Comparison of ENCODE assay signal across 8 mouse cellular contexts in genomic region chr14:45319237-45319610, GRCm38 (mm10). TPM values are rescaled to one million over a fixed set of nuclear protein-coding genes. Genes with fewer than 3 reads are reported as not detected.
A peak's percentile ranks its signal among the peaks of the same experiment; 100 is the strongest.
DNase-seq lines count a peak whose midpoint lies in the region; ATAC-seq and TF ChIP-seq lines count a peak whose summit lies in the region.

No protein-coding gene starts in this region.

- no peaks in the 10 kb centered on the region for H3K27me3 ChIP-seq in heart, embryonic 15.5 days
- no peaks in the 10 kb centered on the region for H3K27me3 ChIP-seq in hindbrain, embryonic 12.5 days
- no peaks in the 10 kb centered on the region for H3K27me3 ChIP-seq in midbrain, embryonic 11.5 days (ENCODE audit: control insufficient read depth, insufficient read depth, low read length)

- H3K4me1 ChIP-seq in heart, embryonic 15.5 days (replicated peaks): peaks cover 28% of the 10 kb centered on the region
- peaks cover 8% of the 10 kb centered on the region; the same call in 1 of the 2 replicates for H3K4me1 ChIP-seq in hindbrain, embryonic 12.5 days
- peaks cover 6% of the 10 kb centered on the region for H3K4me1 ChIP-seq in midbrain, embryonic 11.5 days (ENCODE audit: control insufficient read depth, insufficient read depth, low read length)

- TF ChIP-seq CTCF in brain, embryonic 14.5 days (IDR thresholded peaks at IDR 0.05; ENCODE audit: borderline replicate concordance, extremely low read depth, insufficient read depth, insufficient read length): no peak

- peak overlapping the region; percentile 71; the same call in 1 of the 2 replicates for H3K4me2 ChIP-seq in heart, embryonic 15.5 days
- peak overlapping the region; percentile 60 for H3K4me2 ChIP-seq in hindbrain, embryonic 12.5 days (replicated peaks)
- H3K4me2 ChIP-seq in midbrain, embryonic 11.5 days: peak overlapping the region; percentile 82; the same call in 1 of the 2 replicates

- no peak for TF ChIP-seq POLR2A in brain, embryonic 14.5 days (IDR thresholded peaks at IDR 0.05; ENCODE audit: borderline replicate concordance, extremely low read depth, insufficient read depth, insufficient read length, poor library complexity, severe bottlenecking)

- no peak overlapping the region for H3K9ac ChIP-seq in heart, embryonic 15.5 days
- no peak overlapping the region for H3K9ac ChIP-seq in hindbrain, embryonic 12.5 days
- no peak overlapping the region; the same call in 1 of the 2 replicates for H3K9ac ChIP-seq in midbrain, embryonic 11.5 days (ENCODE audit: low read length)

- H3K27ac ChIP-seq in heart, embryonic 15.5 days: peak overlapping the region; percentile 97
- H3K27ac ChIP-seq in hindbrain, embryonic 12.5 days: no peak overlapping the region
- H3K27ac ChIP-seq in midbrain, embryonic 11.5 days (ENCODE audit: low read depth, low read length): no peak overlapping the region

- intact Hi-C loops in left cerebral cortex, postnatal 36 days (cut with DNase I): no loop called here
- intact Hi-C loops in left cerebral cortex, postnatal 25 days (cut with DNase I): loop anchor here (5.0 kb wide), 1 partner anchor 102 kb away; the partner anchor contains the start of gene Gpr137c

- no peaks in the 10 kb centered on the region for H3K36me3 ChIP-seq in heart, embryonic 15.5 days
- no peaks in the 10 kb centered on the region for H3K36me3 ChIP-seq in hindbrain, embryonic 12.5 days
- no peaks in the 10 kb centered on the region for H3K36me3 ChIP-seq in midbrain, embryonic 11.5 days (ENCODE audit: control insufficient read depth, insufficient read depth, low read length)

- WGBS in heart, embryonic 15.5 days: 56% methylated on average over 3 of the region's 3 CpGs
- 65% methylated on average over 3 of the region's 3 CpGs for WGBS in hindbrain, embryonic 12.5 days
- WGBS in midbrain, embryonic 11.5 days: 65% methylated on average over 3 of the region's 3 CpGs

- no peaks in the 10 kb centered on the region for H3K9me3 ChIP-seq in heart, embryonic 15.5 days (replicated peaks)
- no peaks in the 10 kb centered on the region for H3K9me3 ChIP-seq in hindbrain, embryonic 12.5 days (replicated peaks)
- no peaks in the 10 kb centered on the region for H3K9me3 ChIP-seq in midbrain, embryonic 11.5 days (ENCODE audit: control insufficient read depth, low read length)

- no peak for DNase-seq in heart, adult 11 months
- DNase-seq in brain, embryonic 14.5 days (ENCODE audit: low read depth): peak; percentile 15
- DNase-seq in midbrain, embryonic 11.5 days (ENCODE audit: low spot score, missing footprints): no peak
- DNase-seq in left cerebral cortex, postnatal 36 days (ENCODE audit: low spot score in 2 of 2): no peak
- no peak for DNase-seq in left cerebral cortex, postnatal 25 days (ENCODE audit: low spot score in 2 of 2)
- no peak for DNase-seq in embryo, embryonic 11 days

- ATAC-seq in heart, embryonic 15.5 days (replicated peaks; ENCODE audit: insufficient number of reproducible peaks, insufficient read depth, low FRiP score, low read depth): no peak
- no peak for ATAC-seq in hindbrain, embryonic 12.5 days (ENCODE audit: low FRiP score)
- no peak for ATAC-seq in midbrain, embryonic 11.5 days (ENCODE audit: low FRiP score)

- no peak overlapping the region for H3K4me3 ChIP-seq in heart, embryonic 15.5 days
- H3K4me3 ChIP-seq in hindbrain, embryonic 12.5 days: no peak overlapping the region
- H3K4me3 ChIP-seq in midbrain, embryonic 11.5 days (ENCODE audit: low read depth, low read length): no peak overlapping the region

RNA-seq across cellular contexts. Expression of gene Ero1l, which starts 0.7 kb away (rescaled TPM):
- polyA plus RNA-seq in heart, embryonic 15.5 days (2015; fragmentation: Nextera tagmentation; extraction: Ambion mirVana): 28.6 and 35.2 TPM in 2 replicates
- polyA plus RNA-seq in brain, embryonic 14.5 days (2012; rRNA removed): 20.2 and 23.4 TPM in 2 replicates
- 40.9 and 41.2 TPM in 2 replicates for polyA plus RNA-seq in hindbrain, embryonic 12.5 days (2016; fragmentation: Nextera tagmentation; extraction: Ambion mirVana)
- polyA plus RNA-seq in midbrain, embryonic 11.5 days (2014; fragmentation: Nextera tagmentation; extraction: Ambion mirVana): 33.8 and 40.9 TPM in 2 replicates
- total RNA-seq in left cerebral cortex, postnatal 36 days (2021): 10 to 100 TPM; 39.9 to 41.3 TPM
- 10 to 100 TPM; 46.6 to 47.1 TPM for total RNA-seq in left cerebral cortex, postnatal 25 days (2021)

RNA-seq across cellular contexts. Expression of gene Psmc6, which starts 10.4 kb away (rescaled TPM):
- polyA plus RNA-seq in heart, embryonic 15.5 days (2015; fragmentation: Nextera tagmentation; extraction: Ambion mirVana): 104 and 117 TPM in 2 replicates
- 116 and 132 TPM in 2 replicates for polyA plus RNA-seq in brain, embryonic 14.5 days (2012; rRNA removed)
- polyA plus RNA-seq in hindbrain, embryonic 12.5 days (2016; fragmentation: Nextera tagmentation; extraction: Ambion mirVana): 197 and 206 TPM in 2 replicates
- polyA plus RNA-seq in midbrain, embryonic 11.5 days (2014; fragmentation: Nextera tagmentation; extraction: Ambion mirVana): 258 and 276 TPM in 2 replicates
- 100 to 1,000 TPM in 1 of 2 experiments, 10 to 100 TPM in 1; 83.4 to 116 TPM for total RNA-seq in left cerebral cortex, postnatal 36 days (2021)
- 10 to 100 TPM; 93.0 to 97.0 TPM for total RNA-seq in left cerebral cortex, postnatal 25 days (2021)

RNA-seq across cellular contexts. Expression of gene Styx, which starts 31.7 kb away (rescaled TPM):
- 58.8 and 61.1 TPM in 2 replicates for polyA plus RNA-seq in heart, embryonic 15.5 days (2015; fragmentation: Nextera tagmentation; extraction: Ambion mirVana)
- 22.9 and 25.4 TPM in 2 replicates for polyA plus RNA-seq in brain, embryonic 14.5 days (2012; rRNA removed)
- 46.2 and 58.4 TPM in 2 replicates for polyA plus RNA-seq in hindbrain, embryonic 12.5 days (2016; fragmentation: Nextera tagmentation; extraction: Ambion mirVana)
- 31.5 and 34.8 TPM in 2 replicates for polyA plus RNA-seq in midbrain, embryonic 11.5 days (2014; fragmentation: Nextera tagmentation; extraction: Ambion mirVana)
- total RNA-seq in left cerebral cortex, postnatal 36 days (2021): 10 to 100 TPM; 18.5 to 21.0 TPM
- 10 to 100 TPM; 12.6 to 18.4 TPM for total RNA-seq in left cerebral cortex, postnatal 25 days (2021)
